Mouse (Mus musculus): ENCODE data around the gene Ric8a.

GRCm38 (mm10) chr7:140836243-140837115, 20.3 kb upstream of the Ric8a start:
- TF ChIP-seq CTCF (IDR thresholded peaks at IDR 0.05; ENCODE audit: control insufficient read depth, insufficient read depth, insufficient read length) (no peak), USF1 (IDR thresholded peaks at IDR 0.05; ENCODE audit: low read depth) (no peak), MYOD1 (IDR thresholded peaks at IDR 0.05; ENCODE audit: control insufficient read depth, insufficient read length, low read depth) (no peak)
